Mouse (Mus musculus) C2C12 (cell line): Measurements from ENCODE around the gene Etl4. TPM values are rescaled to one million over a fixed set of nuclear protein-coding genes. Genes with fewer than 3 reads are reported as not detected.

Experiments used
- H3K27me3 ChIP-seq: one replicate; pipeline ENCODE4 v1.6.1; 2011; ENCODE audit not compliant: control insufficient read depth, insufficient read depth, insufficient read length
- H3K36me3 ChIP-seq: one replicate; pipeline ENCODE4 v1.6.1; 2011; ENCODE audit not compliant: control insufficient read depth, insufficient read depth
- H3K4me3 ChIP-seq: one replicate; pipeline ENCODE4 v1.5.1; 2011; ENCODE audit warnings: mild to moderate bottlenecking, control low read depth; ENCODE audit not compliant: poor library complexity, insufficient read depth, severe bottlenecking
- H3K79me2 ChIP-seq: one replicate; pipeline ENCODE4 v1.6.1; 2011; ENCODE audit not compliant: control insufficient read depth, insufficient read depth
- H3K79me3 ChIP-seq: one replicate; pipeline ENCODE4 v1.6.1; 2011; ENCODE audit warnings: low read depth, control low read depth
- H3ac ChIP-seq: one replicate; pipeline ENCODE3; 2011; ENCODE audit warnings: low read depth; ENCODE audit not compliant: control insufficient read depth, insufficient read length
- CEBPB ChIP-seq: IDR thresholded peaks from one replicate; pipeline ENCODE4 v1.6.1; 2011; ENCODE audit warnings: low read depth, mild to moderate bottlenecking, control low read depth, moderate library complexity
- CTCF ChIP-seq: IDR thresholded peaks from one replicate; pipeline ENCODE4 v1.5.1; 2011; ENCODE audit not compliant: control insufficient read depth, insufficient read depth, insufficient read length
- FOSL1 ChIP-seq: IDR thresholded peaks from one replicate; pipeline ENCODE4 v1.8.0; 2011; ENCODE audit warnings: mild to moderate bottlenecking, low read length; ENCODE audit not compliant: poor library complexity, insufficient read depth, severe bottlenecking
- MAX ChIP-seq: IDR thresholded peaks from one replicate; pipeline ENCODE4 v1.6.1; 2011; ENCODE audit warnings: mild to moderate bottlenecking, control low read depth
- MYOD1 ChIP-seq: IDR thresholded peaks from one replicate; pipeline ENCODE4 v1.6.1; 2011; ENCODE audit warnings: low read depth; ENCODE audit not compliant: control insufficient read depth, insufficient read length
- MYOG ChIP-seq: IDR thresholded peaks from one replicate; pipeline ENCODE4 v1.6.1; 2011; ENCODE audit not compliant: control insufficient read depth, insufficient read length; ENCODE audit errors: extremely low read depth
- USF1 ChIP-seq: IDR thresholded peaks from one replicate; pipeline ENCODE4 v1.6.1; 2011; ENCODE audit warnings: low read depth, mild to moderate bottlenecking, control low read depth, moderate library complexity
- polyA plus RNA-seq: library from polyadenylated mRNA; unstranded; fragments of >200 nt; fragmentation: generic; extraction: Trizol; gene quantifications from one replicate; pipeline ENCODE4 v1.2.1, GENCODE M21; 2012; ENCODE audit warnings: missing spikeins

Gene Etl4
- polyA plus RNA-seq, 1 experiment, result 3.9 TPM

GRCm38 (mm10) chr2:20248043-20248664, 338.6 kb downstream of the Etl4 start:
- H3K4me3 ChIP-seq, result no peak overlapping the region
- no peak overlapping the region for H3ac ChIP-seq
- H3K36me3 ChIP-seq, result no peaks in the 10 kb centered on the region
- H3K27me3 ChIP-seq, result no peaks in the 10 kb centered on the region
- TF ChIP-seq MYOD1 (no peak), CTCF (no peak), USF1 (no peak)
- H3K79me2 ChIP-seq, result no peaks in the 10 kb centered on the region
- no peaks in the 10 kb centered on the region for H3K79me3 ChIP-seq

GRCm38 (mm10) chr2:20249403-20249802, 339.8 kb downstream of the Etl4 start:
- Histone ChIP-seq H3K79me2 (no peaks in the 10 kb centered on the region), H3ac (no peak overlapping the region), H3K27me3 (no peaks in the 10 kb centered on the region), H3K4me3 (no peak overlapping the region), H3K36me3 (no peaks in the 10 kb centered on the region), H3K79me3 (no peaks in the 10 kb centered on the region)
- TF ChIP-seq CTCF, result no peak

GRCm38 (mm10) chr2:20276124-20276523, 366.5 kb downstream of the Etl4 start:
- no peaks in the 10 kb centered on the region for H3K36me3 ChIP-seq
- H3K4me3 ChIP-seq, result no peak overlapping the region
- no peaks in the 10 kb centered on the region for H3K79me2 ChIP-seq
- no peaks in the 10 kb centered on the region for H3K27me3 ChIP-seq
- no peaks in the 10 kb centered on the region for H3K79me3 ChIP-seq
- no peak overlapping the region for H3ac ChIP-seq
- TF ChIP-seq MYOD1 (no peak), MAX (no peak), MYOG (no peak), CEBPB (no peak), FOSL1 (no peak), CTCF (no peak), USF1 (no peak)

- Histone ChIP-seq H3ac (no peak overlapping the region), H3K36me3 (no peaks in the 10 kb centered on the region), H3K4me3 (no peak overlapping the region), H3K27me3 (no peaks in the 10 kb centered on the region), H3K79me2 (no peaks in the 10 kb centered on the region), H3K79me3 (no peaks in the 10 kb centered on the region)
- TF ChIP-seq MYOD1 (no peak), MAX (no peak), FOSL1 (no peak), USF1 (no peak), CEBPB (no peak), MYOG (no peak), CTCF (no peak)
These were observed 372.3 kb downstream of the Etl4 start for GRCm38 (mm10) chr2:20281903-20282302.

GRCm38 (mm10) chr2:20284425-20284824, 374.8 kb downstream of the Etl4 start:
- Histone ChIP-seq H3K36me3 (no peaks in the 10 kb centered on the region), H3K79me2 (no peaks in the 10 kb centered on the region), H3K27me3 (no peaks in the 10 kb centered on the region), H3ac (no peak overlapping the region), H3K4me3 (no peak overlapping the region), H3K79me3 (no peaks in the 10 kb centered on the region)
- no peak for TF ChIP-seq USF1
- no peak for TF ChIP-seq MAX
- TF ChIP-seq FOSL1, result no peak
- no peak for TF ChIP-seq MYOG
- TF ChIP-seq CEBPB, result no peak
- no peak for TF ChIP-seq CTCF
- TF ChIP-seq MYOD1, result no peak

- no peaks in the 10 kb centered on the region for H3K79me2 ChIP-seq
- H3K4me3 ChIP-seq, result no peak overlapping the region
- TF ChIP-seq CTCF, result no peak
- no peak for TF ChIP-seq USF1
- TF ChIP-seq MYOD1, result no peak
- TF ChIP-seq CEBPB, result no peak
- no peak for TF ChIP-seq FOSL1
- no peak for TF ChIP-seq MYOG
- no peak for TF ChIP-seq MAX
- H3K79me3 ChIP-seq, result no peaks in the 10 kb centered on the region
- no peak overlapping the region for H3ac ChIP-seq
- no peaks in the 10 kb centered on the region for H3K27me3 ChIP-seq
- H3K36me3 ChIP-seq, result no peaks in the 10 kb centered on the region
These were observed 381.6 kb downstream of the Etl4 start for GRCm38 (mm10) chr2:20290982-20291740.
